Mouse (Mus musculus) midbrain, embryonic 16.5 days (tissue): ENCODE data around the gene Terb1. TPM values are rescaled to one million over a fixed set of nuclear protein-coding genes. Genes with fewer than 3 reads are reported as not detected.

Experiments used
- ATAC-seq: fragments of 200-750 bp; cut with Nextera tagmentation; 2 replicates; pipeline ENCODE4 v1.8.0; 2017; ENCODE audit warnings: moderate TSS enrichment
- H3K27ac ChIP-seq: fragments of 300-500 bp; sonication (generic); 2 replicates; pipeline ENCODE4 v1.5.1; 2014; ENCODE audit warnings: mild to moderate bottlenecking, low read length, mixed read lengths
- H3K27me3 ChIP-seq: fragments of 300-500 bp; sonication (generic); 2 replicates; pipeline ENCODE4 v1.6.1; 2014; ENCODE audit warnings: low read depth, low read length, mixed read lengths; ENCODE audit not compliant: control insufficient read depth, insufficient read depth
- H3K36me3 ChIP-seq: fragments of 300-500 bp; sonication (generic); 2 replicates; pipeline ENCODE4 v1.6.1; 2014; ENCODE audit warnings: mild to moderate bottlenecking, low read length, moderate library complexity, mixed read lengths; ENCODE audit not compliant: control insufficient read depth, insufficient read depth
- H3K4me1 ChIP-seq: fragments of 300-500 bp; sonication (generic); 2 replicates; pipeline ENCODE4 v1.6.1; 2014; ENCODE audit warnings: mild to moderate bottlenecking, low read length, mixed read lengths; ENCODE audit not compliant: control insufficient read depth, insufficient read depth
- H3K4me2 ChIP-seq: fragments of 300-500 bp; sonication (generic); 2 replicates; pipeline ENCODE4 v1.6.1; 2014; ENCODE audit warnings: mild to moderate bottlenecking, low read length, mixed read lengths
- H3K4me3 ChIP-seq: fragments of 300-500 bp; sonication (generic); 2 replicates; pipeline ENCODE4 v1.5.1; 2014; ENCODE audit warnings: low read depth, mild to moderate bottlenecking, low read length, moderate library complexity, mixed read lengths
- H3K9ac ChIP-seq: fragments of 300-500 bp; sonication (generic); 2 replicates; pipeline ENCODE4 v1.6.1; 2014; ENCODE audit warnings: low read depth, low read length, mixed read lengths
- H3K9me3 ChIP-seq: fragments of 300-500 bp; sonication (generic); replicated peaks from 2 replicates; pipeline ENCODE4 v1.6.1; 2014; ENCODE audit warnings: mild to moderate bottlenecking, low read length, mixed read lengths; ENCODE audit not compliant: control insufficient read depth, poor library complexity, severe bottlenecking
- WGBS: fragments of 180-500 bp; shearing (Covaris S2); extraction: QIAGEN DNeasy Blood & Tissue Kit; methylation state at CpG from one replicate; pipeline ENCODE4 v1.1.7; 2014; 5-methylcytosine and 5-hydroxymethylcytosine counted together
- polyA plus RNA-seq: library from polyadenylated mRNA; unstranded; fragments of >200 nt; fragmentation: Nextera tagmentation; extraction: Ambion mirVana; gene quantifications from 2 replicates; pipeline ENCODE4 v1.2.1, GENCODE M21; 2015

The Terb1 gene
- polyA plus RNA-seq, 1 experiment from 2014 or later, result 0.70 TPM

GRCm38 (mm10) chr8:104510134-104510533 is 424 bp upstream of the Terb1 start:
- Histone ChIP-seq H3K4me2 (peak overlapping the region; percentile 100), H3K27me3 (no peaks in the 10 kb centered on the region), H3K4me3 (peak overlapping the region; percentile 73), H3K9ac (no peak overlapping the region; the same call in 1 of the 2 replicates), H3K36me3 (peaks cover 12% of the 10 kb centered on the region), H3K4me1 (no peaks in the 10 kb centered on the region), H3K9me3 (no peaks in the 10 kb centered on the region), H3K27ac (no peak overlapping the region)
- WGBS, result 77% methylated on average over 3 of the region's 3 CpGs
- no peak; the same call in 1 of the 2 replicates for ATAC-seq

- Histone ChIP-seq H3K36me3 (no peaks in the 10 kb centered on the region), H3K27me3 (no peaks in the 10 kb centered on the region), H3K9ac (no peak overlapping the region), H3K4me1 (no peaks in the 10 kb centered on the region), H3K4me3 (no peak overlapping the region), H3K9me3 (no peaks in the 10 kb centered on the region), H3K27ac (no peak overlapping the region), H3K4me2 (no peak overlapping the region)
- 63% methylated on average over 1 of the region's 1 CpGs for WGBS
- no peak for ATAC-seq
These were observed 30.6 kb downstream of the Terb1 start for GRCm38 (mm10) chr8:104479091-104479490.

GRCm38 (mm10) chr8:104472465-104472864 is 37.2 kb downstream of the Terb1 start:
- H3K9me3 ChIP-seq, result no peaks in the 10 kb centered on the region
- H3K27ac ChIP-seq, result no peak overlapping the region
- no peak for ATAC-seq
- H3K9ac ChIP-seq, result no peak overlapping the region
- H3K4me2 ChIP-seq, result no peak overlapping the region
- WGBS, result 77% methylated on average over 3 of the region's 3 CpGs
- H3K36me3 ChIP-seq, result no peaks in the 10 kb centered on the region
- H3K4me1 ChIP-seq, result no peaks in the 10 kb centered on the region
- no peak overlapping the region for H3K4me3 ChIP-seq
- H3K27me3 ChIP-seq, result no peaks in the 10 kb centered on the region

GRCm38 (mm10) chr8:104467463-104467862 is 42.2 kb downstream of the Terb1 start:
- H3K4me1 ChIP-seq, result no peaks in the 10 kb centered on the region
- no peaks in the 10 kb centered on the region for H3K27me3 ChIP-seq
- no peak overlapping the region for H3K27ac ChIP-seq
- no peaks in the 10 kb centered on the region for H3K36me3 ChIP-seq
- WGBS, result 78% methylated on average over 2 of the region's 2 CpGs
- H3K4me3 ChIP-seq, result no peak overlapping the region
- no peaks in the 10 kb centered on the region for H3K9me3 ChIP-seq
- no peak overlapping the region for H3K9ac ChIP-seq
- ATAC-seq, result no peak
- H3K4me2 ChIP-seq, result no peak overlapping the region

- Histone ChIP-seq H3K9me3 (no peaks in the 10 kb centered on the region), H3K36me3 (no peaks in the 10 kb centered on the region), H3K27ac (no peak overlapping the region), H3K4me3 (no peak overlapping the region), H3K9ac (no peak overlapping the region), H3K27me3 (no peaks in the 10 kb centered on the region), H3K4me2 (no peak overlapping the region), H3K4me1 (no peaks in the 10 kb centered on the region)
- no peak for ATAC-seq
- 87% methylated on average over 3 of the region's 3 CpGs for WGBS
These were observed 57.5 kb downstream of the Terb1 start for GRCm38 (mm10) chr8:104452177-104452576.

- no peaks in the 10 kb centered on the region for H3K27me3 ChIP-seq
- no peak overlapping the region for H3K4me3 ChIP-seq
- H3K27ac ChIP-seq, result no peak overlapping the region
- no peak overlapping the region for H3K9ac ChIP-seq
- no peaks in the 10 kb centered on the region for H3K9me3 ChIP-seq
- H3K36me3 ChIP-seq, result no peaks in the 10 kb centered on the region
- WGBS, result 74% methylated on average over 3 of the region's 3 CpGs
- ATAC-seq, result no peak
- no peak overlapping the region for H3K4me2 ChIP-seq
- no peaks in the 10 kb centered on the region for H3K4me1 ChIP-seq
These were observed 60.9 kb downstream of the Terb1 start for GRCm38 (mm10) chr8:104448796-104449195.

GRCm38 (mm10) chr8:104446016-104446415 is 63.7 kb downstream of the Terb1 start:
- Histone ChIP-seq H3K27ac (no peak overlapping the region), H3K4me2 (no peak overlapping the region), H3K9me3 (no peaks in the 10 kb centered on the region), H3K36me3 (no peaks in the 10 kb centered on the region), H3K4me3 (no peak overlapping the region), H3K4me1 (peaks cover 8% of the 10 kb centered on the region), H3K9ac (no peak overlapping the region), H3K27me3 (no peaks in the 10 kb centered on the region)
- no peak for ATAC-seq
- WGBS, result 86% methylated on average over 3 of the region's 3 CpGs

- H3K4me2 ChIP-seq, result no peak overlapping the region
- no peaks in the 10 kb centered on the region for H3K27me3 ChIP-seq
- no peaks in the 10 kb centered on the region for H3K9me3 ChIP-seq
- no peak overlapping the region for H3K4me3 ChIP-seq
- H3K36me3 ChIP-seq, result no peaks in the 10 kb centered on the region
- peaks cover 16% of the 10 kb centered on the region for H3K4me1 ChIP-seq
- 60% methylated on average over 6 of the region's 6 CpGs for WGBS
- H3K9ac ChIP-seq, result no peak overlapping the region
- no peak for ATAC-seq
- H3K27ac ChIP-seq, result no peak overlapping the region
These were observed 64.5 kb downstream of the Terb1 start for GRCm38 (mm10) chr8:104445248-104445647.

- H3K4me3 ChIP-seq, result peak overlapping the region; percentile 96
- H3K4me1 ChIP-seq, result peaks cover 17% of the 10 kb centered on the region
- peaks cover 12% of the 10 kb centered on the region for H3K36me3 ChIP-seq
- no peak overlapping the region; the same call in 1 of the 2 replicates for H3K27ac ChIP-seq
- H3K27me3 ChIP-seq, result no peaks in the 10 kb centered on the region
- ATAC-seq, result peak; percentile 60
- H3K9ac ChIP-seq, result no peak overlapping the region
- peak overlapping the region; percentile 32 for H3K4me2 ChIP-seq
- H3K9me3 ChIP-seq, result no peaks in the 10 kb centered on the region
- WGBS, result 60% methylated on average over 7 of the region's 7 CpGs
These were observed 66.5 kb downstream of the Terb1 start for GRCm38 (mm10) chr8:104443125-104443679.
